Mouse (Mus musculus): ENCODE measurements around the gene Diaph3. TPM values are rescaled to one million over a fixed set of nuclear protein-coding genes. Genes with fewer than 3 reads are reported as not detected.
A peak's percentile ranks its signal among the peaks of the same experiment; 100 is the strongest.

Diaph3 gene
- polyA plus RNA-seq, 1 experiment from 2014 or later: 15.4 TPM

GRCm38 (mm10) chr14:86662846-86663245, 478.2 kb downstream of the Diaph3 start:
- Histone ChIP-seq H3K27ac (no peak overlapping the region), H3K9ac (no peak overlapping the region), H3K27me3 (no peaks in the 10 kb centered on the region), H3K4me1 (no peaks in the 10 kb centered on the region), H3K4me2 (no peak overlapping the region), H3K36me3 (replicated peaks) (no peaks in the 10 kb centered on the region), H3K9me3 (no peaks in the 10 kb centered on the region), H3K4me3 (replicated peaks) (no peak overlapping the region)
- 94% methylated on average over 4 of the region's 4 CpGs for WGBS
- ATAC-seq (ENCODE audit: low FRiP score): no peak

- Histone ChIP-seq H3K9ac (no peak overlapping the region), H3K27me3 (no peaks in the 10 kb centered on the region), H3K27ac (no peak overlapping the region), H3K4me2 (no peak overlapping the region), H3K4me3 (replicated peaks) (no peak overlapping the region), H3K36me3 (replicated peaks) (no peaks in the 10 kb centered on the region), H3K4me1 (no peaks in the 10 kb centered on the region), H3K9me3 (no peaks in the 10 kb centered on the region)
- ATAC-seq (ENCODE audit: low FRiP score): no peak
- 91% methylated on average over 3 of the region's 3 CpGs for WGBS
Measured at GRCm38 (mm10) chr14:86660556-86660955, 480.5 kb downstream of the Diaph3 start.

DNA sequence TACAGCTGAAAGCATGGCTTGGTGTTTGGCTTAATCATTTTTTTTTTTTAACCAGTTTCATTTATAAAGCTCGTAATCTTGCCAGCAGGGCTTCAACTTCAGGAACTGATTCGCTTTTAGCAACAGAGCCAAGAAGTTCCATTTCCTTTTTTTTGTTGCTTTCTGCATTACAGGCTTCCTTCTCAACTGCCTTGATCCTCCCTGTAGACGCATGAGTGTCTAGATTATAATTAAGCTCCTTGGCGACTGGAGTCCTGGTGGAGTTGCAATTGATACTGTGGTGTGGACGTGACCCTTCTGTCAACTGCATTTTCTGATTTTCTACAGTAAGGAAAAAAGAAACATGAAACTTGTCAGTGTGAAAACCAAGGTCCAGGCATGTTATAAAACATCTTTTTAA, 484.8 kb downstream of the Diaph3 start:
- Histone ChIP-seq H3K9ac (no peak overlapping the region), H3K4me2 (no peak overlapping the region), H3K4me1 (no peaks in the 10 kb centered on the region), H3K27ac (no peak overlapping the region), H3K4me3 (replicated peaks) (no peak overlapping the region), H3K36me3 (replicated peaks) (no peaks in the 10 kb centered on the region), H3K27me3 (no peaks in the 10 kb centered on the region), H3K9me3 (no peaks in the 10 kb centered on the region)
- ATAC-seq (ENCODE audit: low FRiP score): no peak
- 73% methylated on average over 5 of the region's 5 CpGs for WGBS

- Histone ChIP-seq H3K9me3 (no peaks in the 10 kb centered on the region), H3K4me1 (0 out of 2 replicates have a peak, but pooled peaks cover 3% of the 10 kb centered on the region), H3K4me2 (no peak overlapping the region), H3K36me3 (replicated peaks) (no peaks in the 10 kb centered on the region), H3K27ac (no peak overlapping the region), H3K4me3 (replicated peaks) (no peak overlapping the region), H3K27me3 (no peaks in the 10 kb centered on the region), H3K9ac (no peak overlapping the region)
- no peak for ATAC-seq (ENCODE audit: low FRiP score)
- WGBS: 89% methylated on average over 7 of the region's 7 CpGs
Measured at GRCm38 (mm10) chr14:86646499-86647120, 494.4 kb downstream of the Diaph3 start.

- H3K4me3 ChIP-seq (replicated peaks): no peak overlapping the region
- H3K4me1 ChIP-seq: peaks cover 3% of the 10 kb centered on the region; the same call in 1 of the 2 replicates
- H3K9me3 ChIP-seq: no peaks in the 10 kb centered on the region
- ATAC-seq (ENCODE audit: low FRiP score): no peak
- 64% methylated on average over 7 of the region's 7 CpGs for WGBS
- H3K36me3 ChIP-seq (replicated peaks): no peaks in the 10 kb centered on the region
- no peak overlapping the region for H3K4me2 ChIP-seq
- H3K9ac ChIP-seq: no peak overlapping the region
- H3K27me3 ChIP-seq: no peaks in the 10 kb centered on the region
- H3K27ac ChIP-seq: no peak overlapping the region
Measured at GRCm38 (mm10) chr14:86642831-86643241, 498.2 kb downstream of the Diaph3 start.

DNA sequence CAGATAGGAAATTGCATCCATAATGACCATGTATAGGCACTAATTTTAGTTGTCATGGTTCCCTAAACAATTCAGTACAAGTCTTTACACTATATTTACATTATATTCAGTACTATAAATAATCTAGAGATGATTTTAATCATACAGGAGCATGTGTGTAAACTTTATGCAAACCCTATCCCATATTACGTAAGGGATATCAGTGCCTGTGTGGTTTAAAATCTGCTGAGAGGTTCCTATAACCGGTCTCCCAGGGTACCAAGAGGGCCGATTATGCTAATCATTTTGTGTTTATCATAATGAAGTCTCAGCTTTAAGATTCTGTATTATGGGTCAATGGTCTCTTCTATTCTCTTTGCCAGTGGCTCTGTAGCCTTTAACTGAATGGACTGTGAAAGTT, 499.2 kb downstream of the Diaph3 start:
- Histone ChIP-seq H3K4me2 (no peak overlapping the region), H3K9me3 (no peaks in the 10 kb centered on the region), H3K9ac (no peak overlapping the region), H3K4me3 (replicated peaks) (no peak overlapping the region), H3K27ac (no peak overlapping the region), H3K27me3 (no peaks in the 10 kb centered on the region), H3K36me3 (replicated peaks) (no peaks in the 10 kb centered on the region), H3K4me1 (peaks cover 3% of the 10 kb centered on the region; the same call in 1 of the 2 replicates)
- WGBS: 92% methylated on average over 3 of the region's 3 CpGs
- ATAC-seq (ENCODE audit: low FRiP score): no peak

- Histone ChIP-seq H3K27me3 (no peaks in the 10 kb centered on the region), H3K9me3 (no peaks in the 10 kb centered on the region), H3K4me1 (peaks cover 3% of the 10 kb centered on the region; the same call in 1 of the 2 replicates), H3K9ac (no peak overlapping the region), H3K4me2 (no peak overlapping the region), H3K36me3 (replicated peaks) (no peaks in the 10 kb centered on the region), H3K4me3 (replicated peaks) (no peak overlapping the region), H3K27ac (no peak overlapping the region)
- peak; percentile 58; the same call in 1 of the 2 replicates for ATAC-seq (ENCODE audit: low FRiP score)
- WGBS: 59% methylated on average over 5 of the region's 5 CpGs
Measured at GRCm38 (mm10) chr14:86640086-86640485, 500.9 kb downstream of the Diaph3 start.

- Histone ChIP-seq H3K9ac (no peak overlapping the region), H3K27ac (no peak overlapping the region), H3K9me3 (no peaks in the 10 kb centered on the region), H3K4me1 (no peaks in the 10 kb centered on the region; the same call in 1 of the 2 replicates), H3K27me3 (no peaks in the 10 kb centered on the region), H3K4me2 (no peak overlapping the region), H3K4me3 (replicated peaks) (no peak overlapping the region), H3K36me3 (replicated peaks) (no peaks in the 10 kb centered on the region)
- 28% methylated on average over 6 of the region's 6 CpGs for WGBS
- ATAC-seq (ENCODE audit: low FRiP score): 0 out of 2 replicates have a peak, but pooled peaks have one; percentile 39
Measured at GRCm38 (mm10) chr14:86635594-86636140, 505.4 kb downstream of the Diaph3 start.

GRCm38 (mm10) chr14:86635052-86635451, 506.0 kb downstream of the Diaph3 start:
- 7% methylated on average over 2 of the region's 2 CpGs for WGBS
- Histone ChIP-seq H3K4me1 (no peaks in the 10 kb centered on the region; the same call in 1 of the 2 replicates), H3K27ac (no peak overlapping the region), H3K4me2 (no peak overlapping the region), H3K36me3 (replicated peaks) (no peaks in the 10 kb centered on the region), H3K9ac (no peak overlapping the region), H3K4me3 (replicated peaks) (no peak overlapping the region), H3K9me3 (no peaks in the 10 kb centered on the region), H3K27me3 (no peaks in the 10 kb centered on the region)
- no peak for ATAC-seq (ENCODE audit: low FRiP score)

DNA sequence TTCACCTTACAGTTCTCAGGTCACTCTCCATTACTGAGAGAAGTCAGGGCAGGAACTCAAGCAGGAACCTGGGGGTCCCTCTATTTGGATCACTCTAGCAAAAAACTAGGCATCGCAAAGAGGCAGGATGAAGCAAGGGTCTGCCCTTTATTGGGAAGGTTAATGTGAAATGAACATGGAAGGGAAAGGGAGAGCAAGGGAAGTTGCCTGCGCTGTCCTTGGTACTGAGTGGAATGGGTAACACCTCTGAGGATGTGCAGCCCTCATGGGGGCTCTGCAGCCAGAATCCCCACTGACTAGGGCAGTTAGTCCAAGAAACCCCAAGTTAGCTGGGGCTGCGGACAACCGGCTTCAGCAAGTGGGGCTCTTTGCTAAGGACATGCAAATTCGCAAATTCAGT, 507.2 kb downstream of the Diaph3 start:
- Histone ChIP-seq H3K4me2 (no peak overlapping the region), H3K36me3 (replicated peaks) (no peaks in the 10 kb centered on the region), H3K27me3 (0 out of 2 replicates have a peak, but pooled peaks cover 3% of the 10 kb centered on the region), H3K27ac (no peak overlapping the region), H3K4me3 (replicated peaks) (no peak overlapping the region), H3K9ac (no peak overlapping the region), H3K9me3 (no peaks in the 10 kb centered on the region), H3K4me1 (no peaks in the 10 kb centered on the region; the same call in 1 of the 2 replicates)
- 47% methylated on average over 5 of the region's 5 CpGs for whole genome bisulfite sequencing
- ATAC-seq (ENCODE audit: low FRiP score): no peak

DNA sequence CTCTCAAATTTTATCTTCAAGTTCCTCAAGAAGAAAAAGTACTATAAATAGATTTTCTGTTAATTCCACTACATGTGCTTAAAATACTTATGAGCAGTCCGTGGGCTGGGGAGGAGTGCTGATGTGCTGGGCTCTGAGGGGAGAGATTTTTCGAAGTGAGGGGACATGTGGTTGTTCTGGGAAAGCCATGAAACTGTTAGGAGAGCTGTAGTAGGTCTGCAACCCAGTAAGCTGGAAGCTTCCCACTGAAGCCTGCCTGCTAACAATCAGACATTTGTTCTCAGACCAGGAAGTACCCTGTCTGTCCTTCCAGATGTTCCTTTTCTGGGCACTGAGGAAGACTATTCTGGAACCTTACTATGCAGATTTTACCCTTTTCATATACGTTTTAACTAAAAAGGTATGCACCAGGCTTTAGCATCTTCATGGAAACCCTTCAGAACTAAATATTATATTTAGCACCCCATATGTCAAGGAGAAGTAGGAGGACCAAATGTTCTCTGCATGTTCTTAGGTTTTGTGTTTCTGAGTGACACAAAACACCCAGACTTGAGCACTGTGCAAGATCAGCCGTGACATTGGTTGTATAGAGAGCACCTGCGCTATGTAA, 516.1 kb downstream of the Diaph3 start:
- no peaks in the 10 kb centered on the region for H3K9me3 ChIP-seq
- H3K4me2 ChIP-seq: no peak overlapping the region
- no peak overlapping the region for H3K4me3 ChIP-seq (replicated peaks)
- no peak for ATAC-seq (ENCODE audit: low FRiP score)
- WGBS: 90% methylated on average over 5 of the region's 5 CpGs
- H3K9ac ChIP-seq: no peak overlapping the region
- no peaks in the 10 kb centered on the region for H3K4me1 ChIP-seq
- H3K36me3 ChIP-seq (replicated peaks): no peaks in the 10 kb centered on the region
- H3K27me3 ChIP-seq: 0 out of 2 replicates have a peak, but pooled peaks cover 3% of the 10 kb centered on the region
- no peak overlapping the region for H3K27ac ChIP-seq

DNA sequence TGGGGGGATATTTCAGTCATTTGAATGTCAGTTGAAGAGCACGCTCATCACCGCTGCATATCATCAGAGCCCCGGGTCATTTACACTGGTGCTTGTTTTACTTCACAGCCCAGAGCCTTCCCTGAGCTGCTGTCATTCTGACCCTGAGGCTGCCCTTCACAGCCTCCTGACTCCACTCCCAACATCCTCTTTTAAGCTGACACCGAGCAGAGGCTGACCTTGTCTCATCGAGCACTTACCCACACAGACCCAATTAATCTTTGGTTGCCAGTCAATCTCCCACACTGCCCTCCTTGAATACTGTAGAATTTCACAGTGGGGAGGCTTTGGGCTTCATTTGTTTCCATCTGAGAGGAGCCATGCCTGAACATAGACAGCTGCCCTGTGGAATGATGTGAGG, 521.4 kb downstream of the Diaph3 start:
- H3K4me3 ChIP-seq (replicated peaks): no peak overlapping the region
- no peaks in the 10 kb centered on the region for H3K36me3 ChIP-seq (replicated peaks)
- H3K4me2 ChIP-seq: no peak overlapping the region
- H3K27me3 ChIP-seq: no peaks in the 10 kb centered on the region
- peaks cover 5% of the 10 kb centered on the region; the same call in 1 of the 2 replicates for H3K4me1 ChIP-seq
- no peak overlapping the region for H3K27ac ChIP-seq
- no peak for ATAC-seq (ENCODE audit: low FRiP score)
- WGBS: 58% methylated on average over 5 of the region's 5 CpGs
- no peaks in the 10 kb centered on the region for H3K9me3 ChIP-seq
- H3K9ac ChIP-seq: no peak overlapping the region
